Mouse (Mus musculus) left cerebral cortex, adult 18-20 months (tissue): ENCODE data around the gene Ap3b1. TPM values are rescaled to one million over a fixed set of nuclear protein-coding genes. Genes with fewer than 3 reads are reported as not detected.
"Not testable (repeated sequence)": the region's sequence is repeated elsewhere in the genome, so short reads cannot be mapped to it uniquely, and the experiment has no call there.

ENCODE experiments used
- DNase-seq, 2 experiments: peaks; one replicate each; pipeline ENCODE4 v3.0.0; 2021 to 2022; ENCODE audit warnings: low spot score in 2 of 2, mixed read lengths in 1 of 2
- long read RNA-seq, 2 experiments: library from polyadenylated mRNA; stranded (forward); transcript quantifications; one replicate each; pipeline ENCODE4 v2.0.0; 2021
- total RNA-seq, 2 experiments: library from RNA; stranded (reverse); gene quantifications; 2 replicates each; pipeline ENCODE4 v1.2.3; 2021

Gene Ap3b1
- 10 to 100 TPM; 44.5 to 48.7 TPM for total RNA-seq
- long read RNA-seq, experiment 1, full-length matches to known transcripts = 11 of 31 reads
- long read RNA-seq, experiment 1, partial matches to known transcripts = 8 of 31 reads
- long read RNA-seq, experiment 1, other reads (novel, unspliced or antisense) = 12 of 31 reads
- long read RNA-seq, experiment 2, full-length matches to known transcripts = 2 of 12 reads
- long read RNA-seq, experiment 2, partial matches to known transcripts = 6 of 12 reads
- long read RNA-seq, experiment 2, other reads (novel, unspliced or antisense) = 4 of 12 reads

GRCm38 (mm10) chr13:94358401-94359265, at the start of gene Ap3b1:
TSS of gene Ap3b1 (plus strand) at chr13:94358960.
- DNase-seq = peak; percentile 87 to 93

GRCm38 (mm10) chr13:94312812-94313211, 45.9 kb upstream of the Ap3b1 start:
- DNase-seq = not testable (repeated sequence)

- DNase-seq = no peak
These were observed 41.7 kb upstream of the Ap3b1 start for GRCm38 (mm10) chr13:94316975-94317511.

GRCm38 (mm10) chr13:94321094-94321792, 37.5 kb upstream of the Ap3b1 start:
- no peak for DNase-seq

GRCm38 (mm10) chr13:94322475-94322874, 36.3 kb upstream of the Ap3b1 start:
- no peak for DNase-seq

- DNase-seq = no peak
These were observed 30.7 kb upstream of the Ap3b1 start for GRCm38 (mm10) chr13:94328063-94328462.

- not testable (repeated sequence) for DNase-seq
These were observed 29.8 kb upstream of the Ap3b1 start for GRCm38 (mm10) chr13:94329005-94329404.

- DNase-seq = no peak
These were observed 28.3 kb upstream of the Ap3b1 start for GRCm38 (mm10) chr13:94330392-94330979.

GRCm38 (mm10) chr13:94338357-94338756, 20.4 kb upstream of the Ap3b1 start:
- no peak for DNase-seq

GRCm38 (mm10) chr13:94343192-94343591, 15.6 kb upstream of the Ap3b1 start:
- no peak for DNase-seq

- not testable (repeated sequence) for DNase-seq
These were observed 14.2 kb upstream of the Ap3b1 start for GRCm38 (mm10) chr13:94344600-94344999.

- no peak for DNase-seq
These were observed 4.2 kb upstream of the Ap3b1 start for GRCm38 (mm10) chr13:94354584-94354983.

- DNase-seq = no peak
These were observed 709 bp upstream of the Ap3b1 start for GRCm38 (mm10) chr13:94358101-94358400.

GRCm38 (mm10) chr13:94359282-94359920, 641 bp downstream of the Ap3b1 start:
- DNase-seq = no peak

GRCm38 (mm10) chr13:94361013-94361580, 2.3 kb downstream of the Ap3b1 start:
- DNase-seq = not testable (repeated sequence)

- DNase-seq = no peak
These were observed 5.6 kb downstream of the Ap3b1 start for GRCm38 (mm10) chr13:94364336-94364735.

- no peak for DNase-seq
These were observed 6.5 kb downstream of the Ap3b1 start for GRCm38 (mm10) chr13:94365108-94365907.

GRCm38 (mm10) chr13:94367869-94368268, 9.1 kb downstream of the Ap3b1 start:
- DNase-seq = no peak

- DNase-seq = no peak
These were observed 11.8 kb downstream of the Ap3b1 start for GRCm38 (mm10) chr13:94370521-94370920.
